Mouse (Mus musculus) thymus, postnatal 25 days (tissue): ENCODE measurements around the gene Dlgap4.

Experiments used
- DNase-seq: peaks from one replicate; pipeline ENCODE4 v3.0.0; 2022

Gene Dlgap4

GRCm38 (mm10) chr2:156664407-156664806 is 50.9 kb downstream of the Dlgap4 start:
- DNase-seq: no peak

- no peak for DNase-seq
Observed at GRCm38 (mm10) chr2:156664993-156665518, 51.6 kb downstream of the Dlgap4 start.

- no peak for DNase-seq
Observed at GRCm38 (mm10) chr2:156665620-156666196, 52.2 kb downstream of the Dlgap4 start.

DNA sequence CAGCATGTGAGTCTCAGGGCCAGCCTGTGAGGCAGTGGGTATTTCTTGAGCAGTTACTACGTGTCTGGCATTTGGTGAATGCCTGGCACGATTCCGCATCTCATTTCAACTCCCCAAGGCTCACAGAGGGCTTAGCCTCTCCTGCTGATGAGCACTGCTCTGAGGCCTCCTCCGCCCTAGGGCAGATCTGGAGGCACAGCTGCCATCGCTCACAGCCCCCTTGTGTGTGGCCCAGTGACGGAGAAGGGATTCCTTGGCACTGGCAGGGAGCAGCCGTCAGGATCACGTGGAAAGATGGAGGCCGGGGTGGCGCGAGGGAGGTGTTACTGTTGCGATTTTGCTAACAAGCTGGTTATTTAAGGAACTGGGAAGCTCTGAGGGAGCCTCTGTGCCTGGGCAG is 52.7 kb downstream of the Dlgap4 start:
- DNase-seq: no peak

DNA sequence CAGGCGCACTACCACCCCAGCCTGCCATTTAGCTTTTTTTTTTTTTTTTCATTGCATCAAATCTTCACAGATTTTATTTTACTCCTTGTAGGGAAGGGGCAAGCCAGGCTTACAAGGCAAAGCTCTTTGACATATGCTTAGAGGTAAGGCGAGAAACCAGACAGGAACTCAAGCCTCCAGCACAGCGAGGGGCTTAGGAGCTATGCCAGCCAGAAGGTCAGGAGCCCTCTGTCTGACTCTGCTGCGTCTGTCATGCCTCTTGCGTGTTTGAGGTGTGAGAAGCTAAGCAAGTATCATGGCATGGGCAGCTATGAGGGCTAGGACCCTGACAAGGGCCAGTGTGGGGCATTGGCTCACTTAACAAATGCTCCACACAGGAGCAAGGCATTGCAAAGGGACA is 53.8 kb downstream of the Dlgap4 start:
- no peak for DNase-seq

DNA sequence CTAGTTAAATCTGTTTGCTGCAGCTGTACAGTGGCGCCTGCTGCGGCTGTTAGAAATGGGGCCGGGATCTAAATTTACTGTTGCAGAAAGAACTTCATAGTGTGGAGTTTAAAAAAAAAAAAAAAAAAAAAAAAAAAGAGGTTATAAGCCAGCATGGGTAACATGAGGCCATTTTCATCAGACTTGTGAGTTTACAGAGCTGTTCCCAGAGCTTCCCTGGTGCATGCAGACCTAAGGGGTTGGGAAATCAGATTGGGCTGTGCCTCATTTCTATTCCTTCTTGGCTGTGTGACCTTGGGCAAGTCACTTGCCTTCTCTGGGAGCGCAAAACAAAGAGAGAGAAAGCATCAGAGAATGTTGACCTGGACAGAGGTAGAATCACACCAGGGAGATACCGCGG is 55.1 kb downstream of the Dlgap4 start:
- DNase-seq: no peak

- no peak for DNase-seq
Observed at GRCm38 (mm10) chr2:156673307-156673706, 59.8 kb downstream of the Dlgap4 start.

GRCm38 (mm10) chr2:156673881-156674669 is 60.6 kb downstream of the Dlgap4 start:
- DNase-seq: no peak

DNA sequence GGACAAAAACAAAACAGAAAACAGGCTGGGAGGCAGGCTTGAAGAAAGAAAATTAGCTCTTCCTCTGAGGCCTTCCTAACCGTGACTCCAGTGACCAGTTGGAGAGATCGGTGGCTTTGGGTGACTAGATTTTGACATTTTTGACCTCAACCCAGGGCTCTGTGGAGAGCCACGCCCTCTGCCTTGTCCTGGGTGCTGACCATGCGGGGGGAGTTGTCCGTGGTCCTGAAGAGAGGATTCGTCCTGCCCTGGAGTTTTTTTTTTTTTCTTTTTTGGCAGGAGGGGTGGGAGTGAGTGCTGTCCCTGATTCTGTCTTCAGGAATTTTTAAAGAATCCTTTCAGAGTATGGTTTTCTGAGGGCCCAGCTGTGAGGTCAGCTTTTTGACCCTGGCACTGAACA is 63.4 kb downstream of the Dlgap4 start:
- DNase-seq: no peak

DNA sequence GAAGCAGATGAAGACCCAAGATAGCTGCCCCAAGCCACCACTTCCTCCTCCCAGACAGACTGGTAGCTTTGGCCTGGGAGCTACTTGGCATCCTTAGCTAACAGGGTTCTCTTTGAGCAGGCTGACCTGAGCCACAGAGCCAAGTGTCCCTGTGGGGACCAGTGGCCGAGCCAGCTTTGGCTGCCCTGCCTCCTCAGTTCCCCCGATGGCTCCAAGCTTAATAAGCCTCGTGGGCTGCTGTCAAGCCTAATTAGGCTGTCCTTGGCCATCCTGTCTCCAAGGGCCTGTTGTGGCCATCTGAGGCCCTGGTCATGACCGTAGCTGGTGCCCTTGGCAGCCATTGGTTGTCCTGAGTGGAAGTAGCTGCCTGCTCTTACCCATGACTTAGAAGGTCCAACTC is 64.6 kb downstream of the Dlgap4 start:
- DNase-seq: no peak

DNA sequence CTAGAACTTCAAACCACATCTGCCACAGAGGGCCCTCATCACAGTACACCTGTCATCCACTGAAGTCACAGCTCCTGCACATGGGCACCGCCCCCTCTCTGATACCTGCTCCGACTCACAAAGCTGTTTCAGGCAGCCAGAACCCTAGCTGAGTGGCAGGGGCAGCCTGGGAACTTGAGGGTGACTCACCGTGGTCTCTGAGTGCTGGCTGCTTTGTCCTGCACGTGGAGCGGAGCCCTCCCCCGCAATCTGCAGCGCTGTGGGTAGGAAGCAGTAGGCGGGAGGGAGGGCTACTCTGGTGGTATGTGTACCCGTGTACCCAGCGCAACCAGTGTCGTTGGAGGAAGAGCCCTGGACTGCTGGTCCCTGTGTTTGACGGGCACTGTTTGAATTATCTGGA is 69.5 kb downstream of the Dlgap4 start:
- no peak for DNase-seq

- DNase-seq: no peak
Observed at GRCm38 (mm10) chr2:156685999-156686398, 72.5 kb downstream of the Dlgap4 start.

DNA sequence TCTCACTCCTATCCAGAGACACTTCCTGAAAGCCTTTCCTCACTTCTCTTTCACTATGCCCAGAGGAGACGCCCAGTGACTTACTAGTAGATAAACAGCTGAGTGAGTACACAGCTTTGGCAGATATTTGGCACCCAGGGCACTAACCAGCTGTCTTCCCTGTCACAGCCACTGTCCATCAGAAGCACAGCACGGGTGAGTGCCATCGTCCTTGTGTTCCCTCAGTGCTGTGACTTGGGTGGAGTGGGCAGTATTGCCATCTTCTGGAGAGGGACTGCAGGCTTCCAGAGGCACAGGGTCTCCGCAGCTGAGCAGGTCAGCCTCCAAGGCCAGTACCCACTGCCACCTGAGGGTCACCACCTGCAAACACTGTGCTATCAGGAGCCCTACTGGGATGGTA is 73.2 kb downstream of the Dlgap4 start:
- DNase-seq: no peak

GRCm38 (mm10) chr2:156688604-156689003 is 75.1 kb downstream of the Dlgap4 start:
- DNase-seq: no peak

DNA sequence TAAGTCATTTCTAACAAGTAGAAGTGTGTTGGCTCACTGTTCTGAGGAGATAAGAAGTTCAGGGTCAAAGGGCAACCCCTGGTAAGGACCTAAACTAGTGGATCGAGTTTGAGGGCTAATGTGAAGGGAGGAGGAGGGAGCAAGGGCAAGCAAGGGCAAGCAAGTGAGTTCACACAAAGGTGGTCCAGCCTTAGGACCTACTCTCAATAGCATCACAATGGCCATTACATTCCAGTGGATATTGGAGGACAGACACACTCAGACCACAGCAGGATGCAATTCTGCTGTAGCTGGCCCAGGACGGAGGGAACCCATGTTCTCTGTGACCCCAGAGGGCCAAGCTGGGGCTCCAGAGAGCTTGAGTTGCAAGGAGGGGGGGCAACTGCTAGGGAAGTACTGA is 77.3 kb downstream of the Dlgap4 start:
- no peak for DNase-seq

GRCm38 (mm10) chr2:156691746-156692145 is 78.2 kb downstream of the Dlgap4 start:
- DNase-seq: no peak

DNA sequence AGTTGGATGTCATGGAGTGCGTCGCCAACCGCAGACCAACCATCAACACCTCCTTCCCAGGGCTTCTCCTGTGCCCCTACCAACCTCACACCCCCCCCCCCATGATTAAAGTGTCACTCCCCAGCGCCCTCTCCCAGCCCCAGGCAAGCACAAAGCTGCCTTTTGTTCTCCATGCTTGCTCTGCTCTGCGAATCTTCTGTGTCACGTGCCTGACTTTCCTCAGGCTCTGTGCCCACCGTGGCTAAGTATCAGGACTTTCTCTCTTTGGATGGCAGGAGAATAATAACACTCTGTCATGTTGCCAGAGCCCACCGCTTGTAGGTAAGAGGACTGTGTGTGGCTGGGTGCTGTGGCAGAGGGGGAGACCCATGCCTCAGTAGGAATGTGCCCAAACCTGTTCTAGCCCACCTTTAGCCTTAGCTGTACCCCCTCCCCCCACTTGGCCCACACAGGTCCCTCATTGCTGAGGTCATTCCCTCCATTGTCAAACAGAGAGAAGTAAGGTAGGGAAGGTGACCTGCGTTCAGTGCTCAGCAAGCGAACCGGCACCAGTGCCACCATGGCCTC is 79.8 kb downstream of the Dlgap4 start:
- DNase-seq: no peak

DNA sequence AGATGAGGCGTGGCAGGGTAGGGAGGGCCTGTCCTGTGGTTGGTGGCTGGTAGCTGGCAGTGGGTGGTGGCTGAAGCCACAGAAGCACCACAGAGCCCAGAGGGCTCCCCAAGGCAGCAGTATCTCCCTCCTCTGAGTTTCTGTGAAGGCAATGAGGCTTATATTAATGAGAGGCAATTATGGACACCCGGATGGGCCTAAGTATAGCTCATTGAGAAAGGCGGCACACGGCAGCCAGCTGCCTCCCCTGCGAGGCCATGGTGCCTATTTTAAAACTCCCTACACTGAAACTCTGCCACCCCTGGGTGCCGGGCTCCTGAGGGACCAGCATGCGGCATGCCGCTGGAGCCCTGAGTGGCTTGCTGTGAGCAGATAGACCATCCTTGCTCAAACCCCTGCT is 83.8 kb downstream of the Dlgap4 start:
- no peak for DNase-seq

GRCm38 (mm10) chr2:156698168-156698567 is 84.7 kb downstream of the Dlgap4 start:
- DNase-seq: no peak

DNA sequence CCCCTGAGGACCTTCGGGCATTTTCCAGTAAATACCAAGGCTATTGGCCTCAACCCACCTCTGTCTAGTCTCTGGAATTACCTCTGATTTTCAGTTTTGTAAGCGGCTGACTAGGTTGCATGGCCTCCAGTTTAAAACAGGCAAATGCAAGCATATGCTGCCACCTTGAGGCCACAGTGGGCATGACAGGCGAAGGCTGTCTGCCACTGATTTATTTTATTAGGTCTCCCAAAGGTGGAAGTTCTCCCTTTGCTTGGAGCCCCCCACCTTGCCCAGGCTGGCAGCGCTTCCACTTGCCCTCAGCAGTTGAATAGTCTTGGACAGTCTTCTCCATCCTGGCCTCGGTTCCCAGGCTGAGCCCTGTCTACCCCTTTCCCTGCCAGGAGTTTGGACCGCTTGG is 92.0 kb downstream of the Dlgap4 start:
- peak; percentile 78 for DNase-seq

- DNase-seq: no peak
Observed at GRCm38 (mm10) chr2:156716683-156717082, 103.2 kb downstream of the Dlgap4 start.

- peak; percentile 15 for DNase-seq
Observed at GRCm38 (mm10) chr2:156717320-156718281, 104.1 kb downstream of the Dlgap4 start.

- DNase-seq: no peak
Observed at GRCm38 (mm10) chr2:156718793-156719192, 105.3 kb downstream of the Dlgap4 start.
